Mouse (Mus musculus) liver, embryonic 14.5 days (tissue): ENCODE data around the gene 2210011C24Rik.

Source experiments
- CTCF ChIP-seq: IDR thresholded peaks from 2 replicates; pipeline ENCODE4 v1.5.1; 2016; ENCODE audit warnings: antibody characterized with exemption, low read depth, control low read depth
- EP300 ChIP-seq: IDR thresholded peaks from 2 replicates; pipeline ENCODE4 v1.6.1; 2016; ENCODE audit warnings: antibody characterized with exemption, low read depth

- TF ChIP-seq EP300: no peak
- no peak for TF ChIP-seq CTCF
These were observed 45.9 kb upstream of the 2210011C24Rik start for GRCm38 (mm10) chr8:84057827-84058226.
